Mouse (Mus musculus): ENCODE data around the gene Ttll1. TPM values are rescaled to one million over a fixed set of nuclear protein-coding genes. Genes with fewer than 3 reads are reported as not detected.

Gene Ttll1
- polyA plus RNA-seq (2015; fragmentation: Nextera tagmentation; extraction: Ambion mirVana): 100 and 105 TPM in 2 replicates

GRCm38 (mm10) chr15:83510805-83511405, at the start of gene Ttll1:
Ttll1 (minus strand) TSS chr15:83510893.
- H3K9ac ChIP-seq (replicated peaks): peak within 1 kb of the TSS; percentile 79
- peaks cover 8% of the 10 kb centered on the region; the same call in 1 of the 2 replicates for H3K27me3 ChIP-seq
- peaks cover 31% of the 10 kb centered on the region for H3K4me1 ChIP-seq (replicated peaks)
- peak; percentile 97 for ATAC-seq
- no peaks in the 10 kb centered on the region for H3K9me3 ChIP-seq
- H3K36me3 ChIP-seq: no peaks in the 10 kb centered on the region
- H3K4me2 ChIP-seq (replicated peaks): peak within 1 kb of the TSS; percentile 68
- peak within 1 kb of the TSS; percentile 95 for H3K27ac ChIP-seq
- peak within 1 kb of the TSS; percentile 69 for H3K4me3 ChIP-seq (replicated peaks)
- 13% methylated on average over 41 of the region's 41 CpGs for WGBS

- H3K4me2 ChIP-seq (replicated peaks): peak overlapping the region; percentile 83
- peak overlapping the region; percentile 92 for H3K27ac ChIP-seq
- H3K4me3 ChIP-seq (replicated peaks): peak overlapping the region; percentile 86
- peak; percentile 91 for ATAC-seq
- no peaks in the 10 kb centered on the region for H3K27me3 ChIP-seq
- no peaks in the 10 kb centered on the region for H3K9me3 ChIP-seq
- WGBS: 1% methylated on average over 64 of the region's 74 CpGs
- H3K9ac ChIP-seq (replicated peaks): peak overlapping the region; percentile 96
- H3K36me3 ChIP-seq: peaks cover 22% of the 10 kb centered on the region
- H3K4me1 ChIP-seq (replicated peaks): peaks cover 13% of the 10 kb centered on the region
Measured at GRCm38 (mm10) chr15:83555161-83555974, 44.7 kb upstream of the Ttll1 start.

- peaks cover 13% of the 10 kb centered on the region for H3K4me1 ChIP-seq (replicated peaks)
- ATAC-seq: no peak
- H3K36me3 ChIP-seq: peaks cover 37% of the 10 kb centered on the region
- H3K4me2 ChIP-seq (replicated peaks): no peak overlapping the region
- no peak overlapping the region for H3K9ac ChIP-seq (replicated peaks)
- H3K9me3 ChIP-seq: no peaks in the 10 kb centered on the region
- H3K27ac ChIP-seq: no peak overlapping the region
- H3K4me3 ChIP-seq (replicated peaks): no peak overlapping the region
- H3K27me3 ChIP-seq: no peaks in the 10 kb centered on the region
Measured at GRCm38 (mm10) chr15:83553831-83554230, 43.1 kb upstream of the Ttll1 start.

GRCm38 (mm10) chr15:83550137-83550536, 39.4 kb upstream of the Ttll1 start:
- Histone ChIP-seq H3K9ac (replicated peaks) (no peak overlapping the region), H3K4me3 (replicated peaks) (no peak overlapping the region), H3K4me1 (replicated peaks) (peaks cover 8% of the 10 kb centered on the region), H3K36me3 (peaks cover 74% of the 10 kb centered on the region), H3K4me2 (replicated peaks) (no peak overlapping the region), H3K9me3 (no peaks in the 10 kb centered on the region), H3K27me3 (no peaks in the 10 kb centered on the region), H3K27ac (no peak overlapping the region)
- no peak for ATAC-seq
- WGBS: 92% methylated on average over 2 of the region's 2 CpGs

- H3K36me3 ChIP-seq: peaks cover 75% of the 10 kb centered on the region
- WGBS: 93% methylated on average over 8 of the region's 8 CpGs
- H3K4me3 ChIP-seq (replicated peaks): no peak overlapping the region
- no peaks in the 10 kb centered on the region for H3K4me1 ChIP-seq (replicated peaks)
- ATAC-seq: no peak
- H3K27ac ChIP-seq: no peak overlapping the region
- no peaks in the 10 kb centered on the region for H3K9me3 ChIP-seq
- H3K4me2 ChIP-seq (replicated peaks): no peak overlapping the region
- H3K9ac ChIP-seq (replicated peaks): no peak overlapping the region
- no peaks in the 10 kb centered on the region for H3K27me3 ChIP-seq
Measured at GRCm38 (mm10) chr15:83547144-83547543, 36.5 kb upstream of the Ttll1 start.

- no peak overlapping the region for H3K27ac ChIP-seq
- no peaks in the 10 kb centered on the region for H3K9me3 ChIP-seq
- peaks cover 63% of the 10 kb centered on the region for H3K36me3 ChIP-seq
- no peaks in the 10 kb centered on the region for H3K4me1 ChIP-seq (replicated peaks)
- H3K9ac ChIP-seq (replicated peaks): no peak overlapping the region
- no peaks in the 10 kb centered on the region for H3K27me3 ChIP-seq
- no peak overlapping the region for H3K4me3 ChIP-seq (replicated peaks)
- H3K4me2 ChIP-seq (replicated peaks): no peak overlapping the region
- no peak for ATAC-seq
- WGBS: 92% methylated on average over 7 of the region's 7 CpGs
Measured at GRCm38 (mm10) chr15:83546029-83546428, 35.3 kb upstream of the Ttll1 start.

- H3K36me3 ChIP-seq: peaks cover 21% of the 10 kb centered on the region
- no peak for ATAC-seq
- no peaks in the 10 kb centered on the region for H3K4me1 ChIP-seq (replicated peaks)
Measured at GRCm38 (mm10) chr15:83541647-83542287, 31.1 kb upstream of the Ttll1 start.

GRCm38 (mm10) chr15:83539905-83540304, 29.2 kb upstream of the Ttll1 start:
- H3K27ac ChIP-seq: no peak overlapping the region
- H3K9ac ChIP-seq (replicated peaks): no peak overlapping the region
- H3K4me2 ChIP-seq (replicated peaks): no peak overlapping the region
- no peak for ATAC-seq
- H3K4me3 ChIP-seq (replicated peaks): no peak overlapping the region
- 84% methylated on average over 4 of the region's 4 CpGs for WGBS
- no peaks in the 10 kb centered on the region for H3K4me1 ChIP-seq (replicated peaks)
- H3K27me3 ChIP-seq: no peaks in the 10 kb centered on the region
- no peaks in the 10 kb centered on the region for H3K9me3 ChIP-seq
- H3K36me3 ChIP-seq: 0 out of 2 replicates have a peak, but pooled peaks cover 2% of the 10 kb centered on the region

More at GRCm38 (mm10) chr15:83541647-83542287, 31.1 kb upstream of the Ttll1 start:
- no peak overlapping the region for H3K27ac ChIP-seq
- no peaks in the 10 kb centered on the region for H3K27me3 ChIP-seq
- H3K9me3 ChIP-seq: no peaks in the 10 kb centered on the region
- WGBS: 85% methylated on average over 9 of the region's 9 CpGs
- H3K4me3 ChIP-seq (replicated peaks): no peak overlapping the region
- H3K4me2 ChIP-seq (replicated peaks): no peak overlapping the region
- H3K9ac ChIP-seq (replicated peaks): no peak overlapping the region

- Histone ChIP-seq H3K36me3 (no peaks in the 10 kb centered on the region), H3K4me1 (replicated peaks) (no peaks in the 10 kb centered on the region), H3K4me3 (replicated peaks) (no peak overlapping the region), H3K27me3 (no peaks in the 10 kb centered on the region), H3K9me3 (no peaks in the 10 kb centered on the region), H3K4me2 (replicated peaks) (no peak overlapping the region), H3K9ac (replicated peaks) (no peak overlapping the region), H3K27ac (no peak overlapping the region)
- ATAC-seq: no peak
- 96% methylated on average over 2 of the region's 2 CpGs for WGBS
Measured at GRCm38 (mm10) chr15:83538855-83539254, 28.2 kb upstream of the Ttll1 start.

GRCm38 (mm10) chr15:83535890-83536231, 25.2 kb upstream of the Ttll1 start:
- Histone ChIP-seq H3K4me3 (replicated peaks) (no peak overlapping the region), H3K9ac (replicated peaks) (no peak overlapping the region), H3K4me2 (replicated peaks) (no peak overlapping the region), H3K27me3 (no peaks in the 10 kb centered on the region), H3K27ac (no peak overlapping the region), H3K9me3 (no peaks in the 10 kb centered on the region), H3K36me3 (no peaks in the 10 kb centered on the region), H3K4me1 (replicated peaks) (no peaks in the 10 kb centered on the region)
- no peak for ATAC-seq
- 92% methylated on average over 6 of the region's 6 CpGs for WGBS

GRCm38 (mm10) chr15:83534960-83535889, 24.5 kb upstream of the Ttll1 start:
- Histone ChIP-seq H3K4me3 (replicated peaks) (no peak overlapping the region), H3K36me3 (no peaks in the 10 kb centered on the region), H3K27ac (no peak overlapping the region), H3K9me3 (no peaks in the 10 kb centered on the region), H3K4me1 (replicated peaks) (no peaks in the 10 kb centered on the region), H3K9ac (replicated peaks) (no peak overlapping the region), H3K4me2 (replicated peaks) (no peak overlapping the region), H3K27me3 (no peaks in the 10 kb centered on the region)
- WGBS: 88% methylated on average over 17 of the region's 17 CpGs
- no peak for ATAC-seq
